Mouse (Mus musculus): ENCODE measurements around the gene Tmem106c.

DNA sequence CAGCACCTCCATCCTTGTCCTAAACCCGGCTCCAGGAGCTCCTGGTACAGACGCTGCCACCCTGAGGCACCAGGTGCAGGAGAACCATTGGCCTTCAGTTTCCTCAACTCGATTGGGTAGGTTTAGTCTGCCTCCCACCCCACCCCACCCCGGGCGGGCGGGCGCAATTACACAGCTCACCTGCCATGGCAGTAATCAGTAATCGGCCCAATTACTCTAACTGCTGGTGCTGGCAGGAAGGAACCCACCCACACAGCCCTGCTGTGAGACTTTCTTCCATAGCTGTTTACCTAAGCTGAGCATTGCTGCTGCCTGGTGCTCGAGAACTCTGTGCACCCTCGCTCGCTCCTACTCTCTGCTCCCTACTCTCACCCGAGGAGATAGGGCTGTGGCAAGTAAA lies 31.6 kb upstream of the Tmem106c start:
- TF ChIP-seq POLR2A (IDR thresholded peaks at IDR 0.05; ENCODE audit: insufficient read depth, low read depth, low read length) = no peak
- TF ChIP-seq CTCF (IDR thresholded peaks at IDR 0.05) = no peak

All from heart, adult 2 months (tissue).